Mouse (Mus musculus): Measurements from ENCODE around the gene Prep. TPM values are rescaled to one million over a fixed set of nuclear protein-coding genes. Genes with fewer than 3 reads are reported as not detected.

Prep gene
- polyA plus RNA-seq, 1 experiment = 5.2 TPM

DNA sequence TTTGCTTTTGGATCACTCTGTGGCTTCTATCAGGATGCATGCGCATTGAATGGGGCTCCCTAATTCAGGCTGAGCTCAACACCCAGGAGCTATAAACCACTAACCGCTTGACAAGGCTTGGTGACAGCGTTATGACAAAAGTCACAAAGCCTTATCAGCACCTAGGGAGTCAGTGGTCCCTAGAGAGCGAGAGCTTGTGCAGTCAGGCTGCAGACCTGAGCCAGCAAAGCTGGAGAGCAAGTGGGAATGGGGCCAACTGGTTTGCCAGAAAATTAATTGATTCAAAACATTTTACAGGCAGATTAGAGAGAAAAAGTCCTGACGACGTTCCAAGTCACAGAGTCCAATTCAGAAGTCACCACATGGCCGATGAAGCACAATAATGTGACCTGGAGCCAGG is 37.1 kb downstream of the Prep start:
- no peak for TF ChIP-seq POLR2A (IDR thresholded peaks at IDR 0.05; ENCODE audit: low read depth, low read length)
- TF ChIP-seq CTCF (IDR thresholded peaks at IDR 0.05; ENCODE audit: extremely low read depth, insufficient read length, insufficient replicate concordance, low read depth, low read length) = no peak
- peaks cover 3% of the 10 kb centered on the region; the same call in 1 of the 2 replicates for H3K4me1 ChIP-seq (ENCODE audit: control insufficient read depth, insufficient read depth, insufficient read length, low read length)
- no peak overlapping the region for H3K27ac ChIP-seq (ENCODE audit: insufficient read depth, low read depth, low read length)
- WGBS = 67% methylated on average over 7 of the region's 7 CpGs
- H3K27me3 ChIP-seq (ENCODE audit: control insufficient read depth, insufficient read depth, low read length) = no peaks in the 10 kb centered on the region
- peaks cover 15% of the 10 kb centered on the region for H3K36me3 ChIP-seq (ENCODE audit: control insufficient read depth, insufficient read depth, low read length)
- H3K4me3 ChIP-seq (ENCODE audit: low read depth, low read length) = no peak overlapping the region

DNA sequence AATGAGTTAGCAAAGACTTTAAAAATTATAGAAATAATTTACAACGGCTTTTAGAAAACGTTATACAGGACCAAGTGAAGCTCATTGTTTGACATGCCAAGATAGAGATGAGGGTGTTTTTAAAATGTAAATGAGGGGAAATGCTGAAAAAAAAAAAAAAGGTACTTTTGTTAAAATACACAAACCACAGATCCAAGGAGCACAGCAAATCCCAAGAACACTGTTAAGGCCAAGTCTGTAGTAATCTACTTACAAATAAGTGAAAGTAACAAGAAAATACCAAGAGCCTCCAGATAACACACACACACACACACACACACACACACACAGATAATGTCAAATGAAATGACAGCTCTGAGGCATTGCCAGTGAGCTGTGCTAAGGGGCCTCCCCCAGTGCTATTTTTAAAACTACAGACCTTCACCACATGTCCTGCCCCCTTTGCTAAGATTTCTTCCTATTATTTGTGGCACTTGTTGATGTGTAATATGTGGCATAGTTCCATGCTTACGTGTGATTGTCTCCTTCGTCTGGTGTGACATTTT is 37.6 kb downstream of the Prep start:
- no peak for TF ChIP-seq CTCF (IDR thresholded peaks at IDR 0.05; ENCODE audit: extremely low read depth, insufficient read length, insufficient replicate concordance, low read depth, low read length)
- TF ChIP-seq POLR2A (IDR thresholded peaks at IDR 0.05; ENCODE audit: low read depth, low read length) = no peak
- WGBS = 76% methylated on average over 4 of the region's 4 CpGs
- H3K27ac ChIP-seq (ENCODE audit: insufficient read depth, low read depth, low read length) = no peak overlapping the region
- H3K36me3 ChIP-seq (ENCODE audit: control insufficient read depth, insufficient read depth, low read length) = peaks cover 16% of the 10 kb centered on the region
- H3K27me3 ChIP-seq (ENCODE audit: control insufficient read depth, insufficient read depth, low read length) = no peaks in the 10 kb centered on the region
- H3K4me1 ChIP-seq (ENCODE audit: control insufficient read depth, insufficient read depth, insufficient read length, low read length) = peaks cover 3% of the 10 kb centered on the region; the same call in 1 of the 2 replicates
- no peak overlapping the region for H3K4me3 ChIP-seq (ENCODE audit: low read depth, low read length)

DNA sequence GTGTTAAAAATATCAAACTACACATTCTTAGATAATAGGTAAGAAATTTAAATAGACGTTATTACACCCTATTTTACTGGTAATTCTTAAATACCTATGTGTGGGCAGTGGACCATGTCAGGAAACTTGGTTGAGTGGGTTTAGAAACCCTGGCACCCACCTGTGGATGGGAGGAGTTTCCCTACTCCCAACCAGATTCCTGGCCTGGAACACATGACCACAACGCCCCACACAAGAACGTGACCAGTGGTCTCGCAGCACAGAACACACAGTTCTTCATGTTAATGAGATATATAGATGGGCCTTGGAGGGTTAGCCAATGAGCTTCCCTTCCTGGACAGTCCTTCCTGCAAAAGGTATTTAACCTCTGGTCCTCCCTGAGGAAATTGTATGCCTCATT is 39.5 kb downstream of the Prep start:
- Histone ChIP-seq H3K27ac (ENCODE audit: insufficient read depth, low read depth, low read length) (no peak overlapping the region), H3K36me3 (ENCODE audit: control insufficient read depth, insufficient read depth, low read length) (peaks cover 18% of the 10 kb centered on the region), H3K4me3 (ENCODE audit: low read depth, low read length) (no peak overlapping the region), H3K4me1 (ENCODE audit: control insufficient read depth, insufficient read depth, insufficient read length, low read length) (no peaks in the 10 kb centered on the region), H3K27me3 (ENCODE audit: control insufficient read depth, insufficient read depth, low read length) (no peaks in the 10 kb centered on the region)
- 94% methylated on average over 4 of the region's 4 CpGs for WGBS
- TF ChIP-seq CTCF (IDR thresholded peaks at IDR 0.05; ENCODE audit: extremely low read depth, insufficient read length, insufficient replicate concordance, low read depth, low read length) (no peak), POLR2A (IDR thresholded peaks at IDR 0.05; ENCODE audit: low read depth, low read length) (no peak)

GRCm38 (mm10) chr10:45107313-45107712 is 40.3 kb downstream of the Prep start:
- Histone ChIP-seq H3K36me3 (ENCODE audit: control insufficient read depth, insufficient read depth, low read length) (peaks cover 18% of the 10 kb centered on the region), H3K4me1 (ENCODE audit: control insufficient read depth, insufficient read depth, insufficient read length, low read length) (no peaks in the 10 kb centered on the region; the same call in 1 of the 2 replicates), H3K27me3 (ENCODE audit: control insufficient read depth, insufficient read depth, low read length) (no peaks in the 10 kb centered on the region), H3K4me3 (ENCODE audit: low read depth, low read length) (no peak overlapping the region), H3K27ac (ENCODE audit: insufficient read depth, low read depth, low read length) (no peak overlapping the region)
- TF ChIP-seq POLR2A (IDR thresholded peaks at IDR 0.05; ENCODE audit: low read depth, low read length) = no peak
- no peak for TF ChIP-seq CTCF (IDR thresholded peaks at IDR 0.05; ENCODE audit: extremely low read depth, insufficient read length, insufficient replicate concordance, low read depth, low read length)
- 85% methylated on average over 2 of the region's 2 CpGs for WGBS

DNA sequence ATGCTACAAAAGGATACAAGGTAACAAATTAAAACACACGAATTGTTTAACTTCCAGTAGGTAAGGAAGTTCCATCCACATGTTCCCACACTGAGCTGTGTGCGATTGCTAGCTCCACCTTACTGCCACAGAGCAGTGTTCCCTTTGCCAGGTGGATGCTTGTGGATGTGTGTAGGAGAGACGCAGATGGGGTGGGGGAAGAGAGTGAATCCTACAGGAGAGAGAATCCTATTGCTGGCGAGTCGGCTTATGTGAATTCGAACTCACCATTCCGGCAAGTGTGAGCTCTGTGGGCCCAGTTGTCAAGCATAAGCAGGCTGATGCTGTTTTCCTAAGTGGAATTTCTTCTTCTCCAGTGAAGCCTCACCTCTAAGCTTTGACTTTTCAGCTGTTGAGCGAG is 42.0 kb downstream of the Prep start:
- Histone ChIP-seq H3K36me3 (ENCODE audit: control insufficient read depth, insufficient read depth, low read length) (peaks cover 16% of the 10 kb centered on the region), H3K27me3 (ENCODE audit: control insufficient read depth, insufficient read depth, low read length) (no peaks in the 10 kb centered on the region), H3K4me1 (ENCODE audit: control insufficient read depth, insufficient read depth, insufficient read length, low read length) (no peaks in the 10 kb centered on the region; the same call in 1 of the 2 replicates), H3K4me3 (ENCODE audit: low read depth, low read length) (no peak overlapping the region), H3K27ac (ENCODE audit: insufficient read depth, low read depth, low read length) (no peak overlapping the region)
- TF ChIP-seq CTCF (IDR thresholded peaks at IDR 0.05; ENCODE audit: extremely low read depth, insufficient read length, insufficient replicate concordance, low read depth, low read length) = no peak
- TF ChIP-seq POLR2A (IDR thresholded peaks at IDR 0.05; ENCODE audit: low read depth, low read length) = no peak
- 98% methylated on average over 8 of the region's 8 CpGs for WGBS

- Histone ChIP-seq H3K27ac (ENCODE audit: insufficient read depth, low read depth, low read length) (no peak overlapping the region), H3K36me3 (ENCODE audit: control insufficient read depth, insufficient read depth, low read length) (peaks cover 18% of the 10 kb centered on the region), H3K4me3 (ENCODE audit: low read depth, low read length) (no peak overlapping the region), H3K4me1 (ENCODE audit: control insufficient read depth, insufficient read depth, insufficient read length, low read length) (no peaks in the 10 kb centered on the region; the same call in 1 of the 2 replicates), H3K27me3 (ENCODE audit: control insufficient read depth, insufficient read depth, low read length) (no peaks in the 10 kb centered on the region)
- TF ChIP-seq CTCF (IDR thresholded peaks at IDR 0.05; ENCODE audit: extremely low read depth, insufficient read length, insufficient replicate concordance, low read depth, low read length) (no peak), POLR2A (IDR thresholded peaks at IDR 0.05; ENCODE audit: low read depth, low read length) (no peak)
- 87% methylated on average over 6 of the region's 6 CpGs for WGBS
Observed at GRCm38 (mm10) chr10:45109974-45110373, 43.0 kb downstream of the Prep start.

GRCm38 (mm10) chr10:45112927-45113326 is 45.9 kb downstream of the Prep start:
- Histone ChIP-seq H3K27me3 (ENCODE audit: control insufficient read depth, insufficient read depth, low read length) (no peaks in the 10 kb centered on the region), H3K27ac (ENCODE audit: insufficient read depth, low read depth, low read length) (no peak overlapping the region), H3K4me3 (ENCODE audit: low read depth, low read length) (no peak overlapping the region), H3K36me3 (ENCODE audit: control insufficient read depth, insufficient read depth, low read length) (peaks cover 23% of the 10 kb centered on the region), H3K4me1 (ENCODE audit: control insufficient read depth, insufficient read depth, insufficient read length, low read length) (no peaks in the 10 kb centered on the region; the same call in 1 of the 2 replicates)
- TF ChIP-seq POLR2A (IDR thresholded peaks at IDR 0.05; ENCODE audit: low read depth, low read length) (no peak), CTCF (IDR thresholded peaks at IDR 0.05; ENCODE audit: extremely low read depth, insufficient read length, insufficient replicate concordance, low read depth, low read length) (no peak)
- 40% methylated on average over 11 of the region's 11 CpGs for WGBS

Measured in small intestine, adult 2 months (tissue).